ENCODE assay signal across 17 mouse cellular contexts in the genomic region with DNA sequence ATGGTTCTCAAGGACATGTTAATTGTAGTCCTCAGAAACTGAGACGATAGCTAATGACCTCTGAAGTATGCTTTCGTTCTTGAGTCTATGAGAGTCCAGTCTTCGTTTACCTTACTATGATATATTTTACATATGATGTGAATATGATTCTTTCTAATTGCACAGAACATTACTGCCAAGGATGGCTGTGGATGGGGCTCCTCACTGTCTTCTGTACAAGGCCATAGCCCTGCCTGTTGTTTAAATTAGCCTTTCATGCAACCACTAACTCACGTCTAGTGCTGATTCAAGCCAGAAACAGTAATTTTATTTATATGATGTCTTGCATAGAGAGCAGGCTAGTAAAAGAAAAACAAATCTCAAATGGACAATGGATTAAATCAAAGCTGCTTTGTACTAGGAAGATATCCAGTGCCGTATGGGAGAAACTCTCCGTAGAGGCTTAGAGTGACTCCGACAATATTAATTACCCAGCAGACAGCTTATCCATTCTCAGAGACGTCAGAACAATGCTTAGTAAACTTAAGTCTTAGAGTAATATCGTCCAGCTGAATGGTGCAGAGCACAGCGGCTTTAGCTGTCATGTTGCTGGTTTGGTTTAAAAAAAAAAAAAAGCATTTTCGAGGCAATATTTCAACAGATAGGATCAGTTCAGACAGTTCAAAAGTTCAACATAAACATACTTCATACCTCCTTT.
DNase-seq lines count a peak whose midpoint lies in the region; ATAC-seq and TF ChIP-seq lines count a peak whose summit lies in the region.
"Had no signal": no experiment of that assay in that cellular context is flagged by ENCODE, and none has a peak within 500 bp of the region (broad histone marks: within the 10 kb centered on the region; RNA-seq: fewer than 3 reads in every experiment).

No protein-coding gene starts in this region.

- ATAC-seq in hindbrain, embryonic 14.5 days (ENCODE audit: low FRiP score): no peak
- ATAC-seq in hindbrain, embryonic 12.5 days (ENCODE audit: low FRiP score): no peak; the same call in 1 of the 2 replicates
- no peak for ATAC-seq in lung, postnatal 0 days
- peak; percentile 56; the same call in 1 of the 2 replicates for ATAC-seq in midbrain, embryonic 16.5 days
- 0 out of 2 replicates have a peak, but pooled peaks have one; percentile 29 for ATAC-seq in stomach, postnatal 0 days (ENCODE audit: low FRiP score, low TSS enrichment)
- ATAC-seq: forebrain, embryonic 14.5 days had no signal

- DNase-seq in hindbrain, embryonic 14.5 days (ENCODE audit: low spot score): no peak
- DNase-seq in lung, postnatal 0 days (ENCODE audit: low spot score): no peak
- DNase-seq in lung, postnatal 10 days: no peak
- DNase-seq in stomach, postnatal 0 days (ENCODE audit: low spot score): no peak
- no peak for DNase-seq in frontal cortex, postnatal 10 days (ENCODE audit: low spot score in 2 of 2)
- DNase-seq in right cerebral cortex, postnatal 14 days: no peak
- DNase-seq: adrenal gland, postnatal 14 days; B cell, adult 2 months; cerebellum, postnatal 25 days; heart, adult 2 months; heart, postnatal 10 days; kidney, adult 8-10 months; liver; lung, postnatal 14 days had no signal

- no peaks in the 10 kb centered on the region for H3K27me3 ChIP-seq in hindbrain, embryonic 14.5 days (ENCODE audit: control insufficient read depth, insufficient read depth, low read length)
- no peaks in the 10 kb centered on the region for H3K27me3 ChIP-seq in hindbrain, embryonic 12.5 days
- no peaks in the 10 kb centered on the region for H3K27me3 ChIP-seq in lung, postnatal 0 days (replicated peaks; ENCODE audit: insufficient read depth, low read length)
- no peaks in the 10 kb centered on the region for H3K27me3 ChIP-seq in midbrain, embryonic 16.5 days (ENCODE audit: control insufficient read depth, insufficient read depth, low read depth, low read length)
- H3K27me3 ChIP-seq in stomach, postnatal 0 days (ENCODE audit: control insufficient read depth, insufficient read depth, low read length): no peaks in the 10 kb centered on the region

- H3K4me2 ChIP-seq in hindbrain, embryonic 14.5 days (replicated peaks): peak overlapping the region; percentile 27
- no peak overlapping the region for H3K4me2 ChIP-seq in hindbrain, embryonic 12.5 days (replicated peaks)
- peak overlapping the region; percentile 27; the same call in 1 of the 2 replicates for H3K4me2 ChIP-seq in lung, postnatal 0 days (replicated peaks; ENCODE audit: low read depth, low read length)
- peak overlapping the region; percentile 48 for H3K4me2 ChIP-seq in midbrain, embryonic 16.5 days (ENCODE audit: low read length)
- peak overlapping the region; percentile 12 for H3K4me2 ChIP-seq in stomach, postnatal 0 days (replicated peaks; ENCODE audit: low read depth)

- H3K9ac ChIP-seq in hindbrain, embryonic 14.5 days: no peak overlapping the region
- no peak overlapping the region for H3K9ac ChIP-seq in hindbrain, embryonic 12.5 days
- no peak overlapping the region for H3K9ac ChIP-seq in lung, postnatal 0 days (replicated peaks; ENCODE audit: low read depth)
- H3K9ac ChIP-seq in midbrain, embryonic 16.5 days (ENCODE audit: low read depth, low read length): no peak overlapping the region
- H3K9ac ChIP-seq in stomach, postnatal 0 days (ENCODE audit: low read length): no peak overlapping the region

- 47% methylated on average over 11 of the region's 11 CpGs for WGBS in hindbrain, embryonic 14.5 days
- 50% methylated on average over 11 of the region's 11 CpGs for WGBS in hindbrain, embryonic 12.5 days
- 34% methylated on average over 11 of the region's 11 CpGs for WGBS in lung, postnatal 0 days
- WGBS in midbrain, embryonic 16.5 days: 39% methylated on average over 11 of the region's 11 CpGs
- WGBS in stomach, postnatal 0 days: 23% methylated on average over 11 of the region's 11 CpGs

- no peak overlapping the region for H3K4me3 ChIP-seq in hindbrain, embryonic 14.5 days (replicated peaks; ENCODE audit: low read length)
- no peak overlapping the region for H3K4me3 ChIP-seq in hindbrain, embryonic 12.5 days
- H3K4me3 ChIP-seq in lung, postnatal 0 days (ENCODE audit: low read depth, low read length): no peak overlapping the region
- H3K4me3 ChIP-seq in midbrain, embryonic 16.5 days (ENCODE audit: low read depth, low read length): no peak overlapping the region
- H3K4me3 ChIP-seq in stomach, postnatal 0 days (ENCODE audit: low read depth, low read length): no peak overlapping the region
- H3K4me3 ChIP-seq: heart, adult 2 months had no signal

- TF ChIP-seq EP300 in lung, postnatal 0 days (IDR thresholded peaks at IDR 0.05): no peak
- no peak for TF ChIP-seq EP300 in stomach, postnatal 0 days (optimal IDR thresholded peaks at IDR 0.05)

- 0 out of 2 replicates have a peak, but pooled peaks cover 4% of the 10 kb centered on the region for H3K4me1 ChIP-seq in hindbrain, embryonic 14.5 days (replicated peaks; ENCODE audit: control insufficient read depth, insufficient read depth, low read length)
- H3K4me1 ChIP-seq in hindbrain, embryonic 12.5 days: no peaks in the 10 kb centered on the region
- H3K4me1 ChIP-seq in lung, postnatal 0 days (ENCODE audit: insufficient read depth, low read depth, low read length): no peaks in the 10 kb centered on the region
- peaks cover 10% of the 10 kb centered on the region for H3K4me1 ChIP-seq in midbrain, embryonic 16.5 days (ENCODE audit: control insufficient read depth, insufficient read depth, low read length)
- no peaks in the 10 kb centered on the region for H3K4me1 ChIP-seq in stomach, postnatal 0 days (replicated peaks; ENCODE audit: control insufficient read depth, insufficient read depth)

- H3K36me3 ChIP-seq in hindbrain, embryonic 14.5 days (replicated peaks; ENCODE audit: control insufficient read depth, insufficient read depth): no peaks in the 10 kb centered on the region
- H3K36me3 ChIP-seq in hindbrain, embryonic 12.5 days: no peaks in the 10 kb centered on the region
- no peaks in the 10 kb centered on the region for H3K36me3 ChIP-seq in lung, postnatal 0 days (ENCODE audit: insufficient read depth, low read length)
- H3K36me3 ChIP-seq in midbrain, embryonic 16.5 days (ENCODE audit: control insufficient read depth, insufficient read depth, low read length): no peaks in the 10 kb centered on the region
- no peaks in the 10 kb centered on the region for H3K36me3 ChIP-seq in stomach, postnatal 0 days (ENCODE audit: control insufficient read depth, insufficient read depth, low read length)

- TF ChIP-seq CTCF in lung, postnatal 0 days (IDR thresholded peaks at IDR 0.05): no peak
- TF ChIP-seq CTCF in stomach, postnatal 0 days (IDR thresholded peaks at IDR 0.05; ENCODE audit: low read depth): no peak

- H3K9me3 ChIP-seq in hindbrain, embryonic 14.5 days (ENCODE audit: control insufficient read depth, low read length): no peaks in the 10 kb centered on the region
- no peaks in the 10 kb centered on the region for H3K9me3 ChIP-seq in hindbrain, embryonic 12.5 days (replicated peaks)
- H3K9me3 ChIP-seq in lung, postnatal 0 days (ENCODE audit: low read length): no peaks in the 10 kb centered on the region
- H3K9me3 ChIP-seq in midbrain, embryonic 16.5 days (replicated peaks; ENCODE audit: control insufficient read depth, low read length, poor library complexity, severe bottlenecking): no peaks in the 10 kb centered on the region
- H3K9me3 ChIP-seq in stomach, postnatal 0 days (ENCODE audit: control insufficient read depth, low read length): no peaks in the 10 kb centered on the region

- no peak overlapping the region for H3K27ac ChIP-seq in hindbrain, embryonic 14.5 days
- no peak overlapping the region for H3K27ac ChIP-seq in hindbrain, embryonic 12.5 days
- H3K27ac ChIP-seq in lung, postnatal 0 days (ENCODE audit: low read length): no peak overlapping the region
- H3K27ac ChIP-seq in midbrain, embryonic 16.5 days (ENCODE audit: low read length): no peak overlapping the region
- H3K27ac ChIP-seq in stomach, postnatal 0 days (replicated peaks): no peak overlapping the region
- H3K27ac ChIP-seq: heart, adult 2 months had no signal

Comparison
In these comparisons a context has a peak if more than half of its experiments do, and no peak if none do; other contexts are left out.
1. ATAC-seq: peak in midbrain, embryonic 16.5 days (single experiment) and stomach, postnatal 0 days (single experiment); none in hindbrain, embryonic 14.5 days (single experiment), hindbrain, embryonic 12.5 days (single experiment) and lung, postnatal 0 days (single experiment).